Mouse (Mus musculus): Measurements from ENCODE around the gene Stx5a.
A peak's percentile ranks its signal among the peaks of the same experiment; 100 is the strongest.

The Stx5a gene

DNA sequence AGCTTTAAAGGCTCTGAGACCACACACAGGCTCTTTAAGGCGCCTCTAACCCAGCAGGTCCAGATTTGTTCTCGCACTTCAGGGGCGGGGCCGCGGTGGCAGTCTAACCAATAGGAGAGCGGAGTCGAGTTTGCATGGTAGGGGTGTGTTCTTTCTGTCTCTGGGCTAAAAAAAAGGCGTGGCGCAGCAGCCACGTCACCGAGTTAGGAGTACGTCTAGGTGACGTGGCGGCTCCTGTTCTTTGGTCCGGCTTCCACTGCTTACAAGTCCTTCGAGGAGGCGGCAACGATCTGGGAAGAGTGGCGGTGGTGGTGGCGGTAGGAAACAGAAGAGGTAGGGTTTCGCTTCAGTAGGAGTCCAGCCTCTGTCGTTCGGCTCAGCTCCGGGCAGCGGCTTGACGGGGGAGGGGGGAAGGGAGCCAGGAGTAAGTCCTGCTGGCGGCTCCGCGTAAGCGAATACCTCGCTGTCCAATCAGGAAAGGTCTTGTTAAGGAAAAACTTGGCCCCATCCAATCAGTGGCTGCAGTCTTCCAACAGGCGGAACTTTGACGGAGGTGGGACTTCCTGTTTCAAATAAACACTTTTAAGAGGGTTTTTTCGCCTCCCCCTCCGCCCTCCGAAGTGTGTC is at the start of gene Stx5a:
Gene Stx5a, plus strand, starts transcription at position 171 of the 627 bp plus-strand sequence.
- DNase-seq (ENCODE audit: low spot score): peak; percentile 93

DNA sequence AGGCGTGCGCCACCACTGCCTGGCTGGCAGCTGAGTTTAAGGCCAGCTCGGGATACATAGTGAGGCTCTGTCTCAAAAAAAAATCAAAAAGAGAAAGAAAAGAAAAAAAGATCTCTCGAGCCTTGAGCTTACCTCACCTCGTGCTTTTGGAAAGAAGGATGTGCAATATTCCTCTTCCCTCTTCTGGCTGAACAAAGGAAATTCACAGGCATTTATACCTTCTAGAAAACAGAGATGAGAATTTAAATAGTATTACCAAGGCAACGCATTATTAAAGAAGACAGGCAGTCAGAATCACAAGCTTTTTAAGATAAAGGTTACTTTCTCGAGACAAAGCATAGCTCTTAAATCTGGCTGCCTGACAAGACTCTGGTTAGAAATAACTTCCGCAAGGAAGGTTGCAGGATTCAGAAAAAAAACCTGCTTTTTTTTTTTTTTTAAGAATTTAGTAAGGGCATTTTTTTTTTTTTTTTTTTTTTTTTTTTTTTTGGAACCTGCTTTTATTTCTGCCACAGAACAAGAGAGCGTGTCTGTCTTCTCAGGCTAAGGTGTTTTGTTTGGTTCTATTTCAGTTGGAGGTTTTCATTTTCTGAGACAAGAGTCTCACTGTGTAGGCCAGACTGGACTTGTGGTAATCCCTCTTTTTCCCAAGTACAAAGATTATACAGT is 49.2 kb upstream of the Stx5a start:
- DNase-seq (ENCODE audit: low spot score): no peak

GRCm38 (mm10) chr19:8692740-8693139 is 48.5 kb upstream of the Stx5a start:
- no peak for DNase-seq (ENCODE audit: low spot score)

GRCm38 (mm10) chr19:8695330-8695729 is 45.9 kb upstream of the Stx5a start:
- DNase-seq (ENCODE audit: low spot score): peak; percentile 53

GRCm38 (mm10) chr19:8699652-8700051 is 41.6 kb upstream of the Stx5a start:
- DNase-seq (ENCODE audit: low spot score): no peak

- DNase-seq (ENCODE audit: low spot score): peak; percentile 26
Observed at GRCm38 (mm10) chr19:8702458-8702857, 38.8 kb upstream of the Stx5a start.

DNA sequence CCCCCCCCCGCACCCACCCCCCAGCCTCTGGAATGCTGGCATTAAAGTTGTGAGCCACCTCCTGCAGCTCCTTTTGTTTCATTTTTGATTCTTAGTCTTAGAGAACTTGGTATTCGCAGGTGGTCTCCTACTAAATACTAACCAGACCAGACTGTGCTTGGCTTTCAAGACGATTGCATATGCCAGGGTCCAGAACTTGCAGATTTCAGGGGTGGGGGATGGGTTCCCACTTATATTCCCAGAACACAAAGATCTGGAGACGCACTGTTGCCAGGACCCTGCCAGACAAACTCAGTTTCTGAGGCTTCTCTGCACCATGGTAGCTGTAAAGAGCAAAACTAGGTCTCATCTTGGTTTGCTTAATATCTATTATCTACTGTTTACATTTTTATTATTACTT is 37.6 kb upstream of the Stx5a start:
- DNase-seq (ENCODE audit: low spot score): no peak

DNA sequence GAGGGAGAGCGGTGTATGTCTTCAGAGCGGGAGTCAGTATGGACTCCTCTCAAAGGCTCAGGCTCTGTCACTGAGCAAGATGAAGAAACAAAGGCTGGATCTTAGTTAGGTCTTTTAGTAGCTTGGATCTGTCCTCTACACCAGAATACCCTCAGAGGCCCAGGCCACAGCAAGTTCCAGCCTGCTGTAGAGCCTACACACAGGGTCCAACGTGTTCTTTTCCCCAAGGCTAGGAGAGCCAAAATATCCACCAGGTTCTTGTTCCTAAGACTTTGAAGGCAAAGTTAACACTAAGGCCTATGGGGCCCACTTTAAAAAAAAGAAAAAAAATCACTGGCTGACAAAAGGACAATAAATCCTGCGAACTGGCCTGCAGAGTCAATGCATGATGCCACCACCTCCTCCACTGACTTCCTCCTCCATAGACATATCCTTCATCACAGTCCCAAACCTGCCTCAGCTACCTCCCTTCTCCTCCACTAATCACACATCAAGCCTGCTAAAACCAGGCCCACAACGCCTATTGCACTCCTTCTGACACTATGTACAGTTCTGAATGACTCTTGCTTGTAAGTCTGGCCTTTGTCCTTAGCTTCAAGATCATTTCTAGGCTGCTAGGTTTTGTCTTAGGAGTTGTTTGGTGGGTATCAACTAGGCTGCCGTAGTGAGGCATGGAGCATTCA is 36.0 kb upstream of the Stx5a start:
- DNase-seq (ENCODE audit: low spot score): no peak

DNA sequence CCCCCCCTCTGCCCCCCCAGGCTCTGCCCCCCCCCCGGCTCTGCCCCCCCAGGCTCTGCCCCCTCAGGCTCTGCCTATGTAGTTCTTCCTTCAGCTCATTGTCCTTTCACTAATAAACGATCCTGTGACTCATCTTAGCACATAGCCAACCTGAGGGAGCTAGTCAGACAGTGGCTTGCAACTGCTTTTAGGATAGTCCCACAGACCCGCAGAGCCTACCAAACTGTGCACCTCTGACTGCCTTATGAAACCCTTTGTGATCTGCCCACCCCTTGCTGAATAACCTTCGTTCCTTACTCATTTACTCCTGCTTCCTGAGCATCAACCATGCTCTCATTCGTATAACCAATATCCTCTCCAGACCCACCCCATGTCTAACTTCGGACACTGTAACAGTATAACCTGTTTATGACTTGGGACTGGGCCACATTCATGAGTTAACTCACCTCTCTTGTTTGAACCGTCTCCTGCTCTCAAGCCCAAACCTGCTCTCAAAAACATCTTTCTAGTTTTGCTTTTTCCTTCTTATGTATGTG is 35.0 kb upstream of the Stx5a start:
- no peak for DNase-seq (ENCODE audit: low spot score)

GRCm38 (mm10) chr19:8706930-8707329 is 34.3 kb upstream of the Stx5a start:
- DNase-seq (ENCODE audit: low spot score): no peak

DNA sequence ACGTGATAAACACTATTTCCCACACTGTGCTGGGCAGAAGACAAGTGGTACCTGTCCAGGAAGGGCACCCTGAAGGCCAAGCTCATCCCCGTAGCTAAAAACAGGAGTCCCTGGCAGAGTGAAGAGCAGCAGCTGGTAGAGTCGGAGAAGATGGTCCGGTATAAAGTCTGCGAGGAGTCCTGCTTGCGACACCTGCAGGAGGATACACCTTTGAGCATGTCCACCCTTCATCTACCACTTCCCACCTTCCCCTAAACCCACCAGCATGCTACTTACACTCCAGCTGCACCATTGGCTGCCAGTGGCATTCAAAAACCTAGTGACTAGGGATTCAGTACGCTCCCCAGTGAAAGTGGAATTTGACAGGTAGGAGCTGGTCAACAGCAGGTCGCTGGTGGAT is 32.3 kb upstream of the Stx5a start:
- no peak for DNase-seq (ENCODE audit: low spot score)

DNA sequence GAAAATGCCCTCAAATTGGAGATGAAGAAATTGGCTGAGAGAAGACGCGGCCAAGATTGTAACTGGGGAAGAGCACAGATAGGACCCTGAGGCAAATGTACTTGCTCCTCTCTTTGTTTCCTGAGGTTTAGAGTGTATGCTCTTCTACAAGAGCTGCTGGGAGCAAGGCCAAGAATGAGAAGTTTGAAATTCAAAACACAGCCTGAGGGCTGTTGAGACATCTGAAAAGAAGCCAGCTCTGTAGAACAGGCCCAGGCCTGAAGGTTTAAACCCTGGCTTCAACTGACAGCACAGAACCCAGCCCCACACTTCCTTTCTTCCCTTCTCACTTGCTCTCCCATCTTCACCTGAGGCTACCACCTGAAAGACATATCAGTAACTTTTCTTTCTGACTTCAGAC is 31.2 kb upstream of the Stx5a start:
- no peak for DNase-seq (ENCODE audit: low spot score)

DNA sequence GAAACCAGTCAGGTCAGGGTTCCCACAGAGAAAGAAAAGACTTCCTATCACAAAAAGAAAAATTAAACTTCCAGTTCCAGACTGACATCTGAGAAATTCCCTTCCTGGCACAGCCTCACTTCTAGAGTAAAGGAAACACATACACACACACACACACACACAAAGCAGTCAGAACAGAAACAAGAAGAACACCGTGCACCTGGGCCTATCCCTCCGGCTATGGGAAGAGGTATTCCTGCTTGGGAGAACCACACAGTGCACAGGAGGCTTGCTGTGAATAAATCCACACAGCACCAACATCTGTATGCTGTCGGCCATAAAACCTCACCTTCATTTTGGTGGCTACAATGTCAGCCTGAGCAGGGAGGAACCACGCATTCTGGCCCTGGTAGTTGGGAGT is 29.7 kb upstream of the Stx5a start:
- no peak for DNase-seq (ENCODE audit: low spot score)

- DNase-seq (ENCODE audit: low spot score): no peak
Observed at GRCm38 (mm10) chr19:8711949-8712869, 29.0 kb upstream of the Stx5a start.

DNA sequence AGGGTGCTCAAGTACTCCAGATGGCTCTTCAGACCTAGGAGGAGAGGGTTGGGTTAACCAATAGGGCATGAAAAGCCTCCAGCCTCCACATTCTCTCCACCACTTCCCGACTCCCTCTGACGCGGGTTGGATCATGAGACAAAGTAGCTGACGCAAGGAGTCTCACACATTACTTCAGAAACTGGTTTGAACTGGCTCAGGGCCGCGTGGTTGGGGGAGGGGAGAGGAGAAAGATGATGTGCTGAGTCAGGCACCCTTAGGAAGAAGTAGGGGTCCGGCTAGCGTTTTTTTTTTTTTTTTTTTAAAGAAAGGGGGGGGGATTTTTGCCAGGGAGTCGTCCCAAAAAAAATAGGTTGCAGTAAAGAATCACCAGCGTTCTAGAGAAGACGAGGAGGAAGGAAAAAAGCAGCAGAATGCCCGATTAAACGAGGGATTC is 28.3 kb upstream of the Stx5a start:
- peak; percentile 73 for DNase-seq (ENCODE audit: low spot score)

DNA sequence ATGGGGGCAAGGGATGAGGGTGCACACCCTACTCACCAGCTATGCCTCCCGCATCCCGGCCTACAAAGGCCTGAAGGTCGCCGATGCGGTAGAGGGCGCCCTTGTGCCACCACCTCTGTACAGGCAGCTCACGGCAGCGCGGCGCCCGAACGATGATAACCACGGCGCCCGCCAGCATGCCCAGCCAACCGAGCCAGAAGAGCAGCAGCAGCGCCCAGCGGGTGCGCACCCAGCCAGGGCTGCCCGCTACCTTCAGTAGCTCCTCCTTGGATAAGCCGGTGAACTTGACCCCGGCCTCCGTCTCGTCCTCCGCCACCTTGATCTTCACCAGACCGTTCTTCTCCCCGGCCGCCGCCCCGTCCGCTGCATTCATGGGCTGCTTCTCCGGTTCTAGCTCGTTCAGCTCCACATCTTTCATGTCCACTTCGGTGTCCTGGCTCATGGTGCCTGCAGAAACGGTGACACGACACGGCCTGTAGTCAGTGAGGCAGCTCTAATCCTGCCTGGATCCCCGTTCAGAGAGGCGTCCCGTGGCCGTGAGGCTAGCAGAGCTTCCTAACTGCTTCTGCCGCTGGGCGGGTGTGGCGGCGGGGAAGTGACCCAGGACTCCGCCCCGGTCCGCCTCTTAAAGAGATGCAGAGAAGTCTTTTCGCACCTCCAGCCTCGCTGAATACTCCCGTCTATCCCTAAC is 27.8 kb upstream of the Stx5a start:
- DNase-seq (ENCODE audit: low spot score): peak; percentile 93

GRCm38 (mm10) chr19:8713997-8714652 is 27.1 kb upstream of the Stx5a start:
- no peak for DNase-seq (ENCODE audit: low spot score)

- peak; percentile 30 for DNase-seq (ENCODE audit: low spot score)
Observed at GRCm38 (mm10) chr19:8714653-8715481, 26.3 kb upstream of the Stx5a start.

DNA sequence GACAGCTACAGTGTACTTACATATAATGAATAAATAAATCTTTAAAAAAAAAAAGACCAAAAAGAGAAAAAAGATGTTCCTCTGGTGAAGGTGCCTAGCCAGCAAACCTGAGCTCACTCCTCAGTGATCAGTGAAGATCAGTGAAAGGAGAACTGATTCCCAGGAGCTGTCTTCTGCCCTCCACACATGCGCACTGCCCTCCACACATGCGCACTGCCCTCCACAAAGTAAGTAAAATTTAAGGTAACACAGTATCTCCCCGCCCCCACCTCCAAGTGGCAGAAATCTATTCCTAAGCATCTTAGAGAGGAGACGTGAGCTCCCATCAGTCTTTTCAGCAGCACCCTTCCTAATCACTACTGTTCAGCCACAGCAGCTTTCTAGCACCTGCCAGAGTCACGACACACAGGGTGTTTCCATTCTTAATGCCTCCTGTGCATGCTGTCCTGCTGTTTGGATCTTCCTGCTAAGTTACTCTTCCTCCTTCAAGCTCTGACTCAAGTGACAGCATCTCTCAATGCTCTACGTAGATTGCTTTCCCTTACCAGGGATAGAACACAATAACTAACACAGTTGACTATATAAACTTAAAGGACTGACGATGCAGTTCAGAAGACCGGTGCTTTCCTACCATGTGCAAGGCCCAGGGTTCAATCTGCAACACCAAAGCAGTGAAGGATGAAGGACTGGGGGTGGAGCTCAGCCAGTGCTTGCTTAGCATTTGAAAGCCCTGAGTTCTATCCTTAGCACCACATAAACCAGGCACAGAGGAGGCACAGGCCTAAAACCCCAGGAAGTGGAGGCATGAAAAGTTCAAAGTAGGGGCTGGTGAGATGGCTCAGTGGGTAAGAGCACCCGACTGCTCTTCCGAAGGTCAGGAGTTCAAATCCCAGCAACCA is 25.1 kb upstream of the Stx5a start:
- no peak for DNase-seq (ENCODE audit: low spot score)

Measured in ovary, postnatal 36 days (tissue).